Mouse (Mus musculus) thymus, postnatal 25 days (tissue): ENCODE measurements at regions not wholly inside any gene's neighbourhood (a gene's known extent, or its start where the extent isn't known, plus 50 kb on each side); places are given as distances from the start of the nearest gene placed in this dataset.

Source experiments
- DNase-seq: peaks from one replicate; pipeline ENCODE4 v3.0.0; 2022

DNA sequence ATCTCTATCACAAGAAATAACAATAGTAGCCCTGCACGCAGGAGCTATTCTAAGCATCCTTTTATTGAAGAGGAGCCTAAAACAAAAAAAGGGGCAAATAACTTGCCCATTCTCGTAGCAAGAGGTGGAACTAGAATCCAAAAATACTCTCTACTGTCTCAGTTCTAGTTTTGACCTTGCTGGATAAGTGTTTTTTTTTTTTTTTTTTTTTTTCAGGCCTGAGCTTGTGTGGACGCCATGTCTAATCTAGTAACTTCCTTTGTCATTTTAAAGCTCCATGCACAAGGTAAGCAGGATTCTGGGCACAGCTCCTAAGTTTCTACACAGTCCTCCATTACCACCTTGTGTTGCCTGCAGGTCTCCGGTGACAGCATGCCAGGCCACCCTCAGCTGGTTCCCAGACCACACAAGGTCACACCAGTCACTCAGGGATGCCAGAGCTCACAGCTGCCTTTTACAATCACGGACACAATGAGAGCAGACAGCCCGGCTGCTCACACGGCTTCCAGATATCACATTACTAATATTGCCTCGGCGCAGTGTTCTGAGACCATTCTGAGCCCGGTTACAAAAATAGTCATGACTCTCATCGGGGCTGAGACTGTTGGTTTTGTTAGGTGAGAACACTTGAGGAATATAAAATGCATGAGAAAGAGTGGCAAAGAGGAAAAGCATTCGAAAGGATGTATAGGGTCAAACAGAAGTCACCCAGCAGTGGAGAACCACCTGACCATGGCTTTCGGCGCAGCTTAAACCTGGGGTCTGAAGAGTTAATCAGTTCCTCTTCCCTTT is 124.7 kb upstream of the Tank start:
- DNase-seq: no peak

- DNase-seq: no peak
Observed at GRCm38 (mm10) chr2:61452581-61452980, 125.8 kb upstream of the Tank start.

- DNase-seq: no peak
Observed at GRCm38 (mm10) chr2:61450731-61451130, 127.7 kb upstream of the Tank start.

- DNase-seq: no peak
Observed at GRCm38 (mm10) chr2:61436591-61436990, 141.8 kb upstream of the Tank start.

DNA sequence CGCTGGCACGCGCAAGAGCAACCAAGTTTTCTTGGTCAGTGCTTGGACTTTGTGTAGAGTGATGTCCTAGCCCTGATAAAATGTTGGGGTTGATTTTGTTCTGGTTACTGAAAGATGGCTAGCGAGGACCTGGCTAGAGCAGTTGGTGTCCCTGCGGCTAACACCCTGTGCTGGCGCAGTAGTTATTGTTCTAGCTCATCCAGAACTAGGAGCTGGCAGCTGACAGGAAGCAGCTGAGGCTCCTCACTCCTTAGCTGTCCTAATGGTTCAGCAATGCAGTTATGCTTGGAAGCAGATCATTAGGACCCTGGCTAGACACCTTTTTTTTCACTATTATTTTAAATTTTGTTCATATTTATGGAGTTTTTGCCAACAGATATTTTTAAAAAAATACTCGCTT is 170.5 kb upstream of the Tank start:
- DNase-seq: no peak

DNA sequence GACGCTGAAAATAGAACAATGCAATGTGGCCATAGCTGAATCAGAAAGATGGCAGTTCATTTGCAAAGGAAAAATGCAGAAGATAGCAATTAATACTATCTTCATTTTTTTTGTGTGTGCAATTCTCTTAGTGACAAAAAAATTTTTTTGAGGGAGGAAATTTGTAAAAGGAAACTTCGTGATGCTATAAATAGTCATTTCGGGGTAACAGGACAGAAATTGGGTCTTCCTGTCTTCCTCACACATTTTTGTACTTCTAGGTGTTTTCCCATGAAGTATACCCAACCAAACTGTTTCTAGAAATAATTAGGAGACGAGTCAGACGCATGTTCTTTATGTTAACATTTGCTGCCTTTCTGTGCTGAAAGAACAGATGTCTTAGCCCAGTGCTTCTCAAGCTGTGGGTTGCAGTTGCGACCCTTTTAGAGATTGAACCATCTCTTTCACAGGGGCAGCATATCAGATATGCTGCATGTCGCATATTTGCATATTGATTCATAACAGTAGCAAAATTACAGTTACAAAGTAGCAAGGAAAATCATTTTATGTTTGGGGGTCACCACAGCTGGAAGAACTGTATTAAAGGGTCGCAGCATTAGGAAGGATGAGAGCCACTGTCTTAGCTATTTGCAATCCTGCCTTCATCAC is 172.2 kb upstream of the Tank start:
- no peak for DNase-seq

DNA sequence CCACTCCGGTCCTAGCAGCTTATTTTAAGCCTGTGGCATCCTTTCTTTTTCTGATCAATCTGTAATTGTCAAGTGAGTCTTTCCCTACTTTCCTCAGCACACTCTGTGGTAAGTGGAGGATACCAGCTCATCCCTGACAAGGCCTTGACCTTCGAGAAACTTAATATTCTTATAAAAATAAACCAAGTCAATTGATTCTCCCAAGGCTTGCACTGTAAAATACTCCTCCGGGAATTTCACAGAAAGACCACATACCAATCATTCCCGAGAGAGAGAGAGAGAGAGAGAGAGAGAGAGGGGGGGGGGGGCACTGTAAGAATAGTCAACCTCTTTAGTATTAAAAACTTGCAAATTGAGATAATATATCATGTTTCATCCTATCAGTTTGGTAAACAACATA is 173.1 kb upstream of the Tank start:
- no peak for DNase-seq

GRCm38 (mm10) chr2:61402588-61403487 is 175.5 kb upstream of the Tank start:
- no peak for DNase-seq

- peak; percentile 58 for DNase-seq
Observed at GRCm38 (mm10) chr2:61401636-61402587, 176.5 kb upstream of the Tank start.

GRCm38 (mm10) chr2:61398633-61399032 is 179.8 kb upstream of the Tank start:
- no peak for DNase-seq

DNA sequence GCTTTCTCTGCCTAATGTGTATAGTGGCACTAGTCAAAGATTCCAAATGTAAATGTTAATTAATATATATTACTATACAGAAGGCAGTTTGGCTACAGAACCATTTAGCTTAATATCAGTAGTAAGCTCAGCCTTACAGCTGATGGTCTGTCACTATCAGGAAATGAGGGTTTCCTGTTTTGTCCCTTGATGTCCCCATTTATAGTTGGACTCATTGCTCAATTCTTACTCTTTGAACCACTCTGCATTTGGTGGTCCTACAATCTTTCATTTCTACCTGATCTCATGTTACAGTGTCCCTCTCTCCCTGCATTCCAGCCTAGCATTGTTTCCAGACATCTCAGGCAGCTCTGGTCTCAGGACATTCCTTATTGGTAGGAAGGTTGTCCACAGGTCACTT is 188.8 kb upstream of the Tank start:
- DNase-seq: no peak

- DNase-seq: no peak
Observed at GRCm38 (mm10) chr2:61389207-61389606, 189.2 kb upstream of the Tank start.

GRCm38 (mm10) chr2:61387561-61387960 is 190.8 kb upstream of the Tank start:
- no peak for DNase-seq

GRCm38 (mm10) chr2:61386966-61387365 is 191.4 kb upstream of the Tank start:
- DNase-seq: no peak

DNA sequence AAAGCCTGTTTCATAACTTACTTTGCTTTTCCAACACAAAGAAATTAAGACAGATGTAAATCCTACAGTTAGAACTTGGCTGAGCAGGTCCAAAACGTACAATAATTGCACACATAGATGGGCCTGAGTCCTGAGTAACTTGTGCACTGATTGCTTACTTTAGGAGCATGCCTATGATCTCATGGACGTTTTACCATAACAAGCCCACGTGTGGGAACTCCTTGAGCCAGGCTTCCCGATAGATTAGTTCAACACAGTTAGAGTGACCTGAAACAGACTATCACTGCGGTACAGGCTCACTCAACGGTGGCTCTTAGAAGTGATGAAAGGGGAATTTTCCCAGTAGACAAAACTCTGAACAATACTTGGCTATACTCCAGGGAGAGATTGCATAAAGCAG is 193.9 kb upstream of the Tank start:
- no peak for DNase-seq

DNA sequence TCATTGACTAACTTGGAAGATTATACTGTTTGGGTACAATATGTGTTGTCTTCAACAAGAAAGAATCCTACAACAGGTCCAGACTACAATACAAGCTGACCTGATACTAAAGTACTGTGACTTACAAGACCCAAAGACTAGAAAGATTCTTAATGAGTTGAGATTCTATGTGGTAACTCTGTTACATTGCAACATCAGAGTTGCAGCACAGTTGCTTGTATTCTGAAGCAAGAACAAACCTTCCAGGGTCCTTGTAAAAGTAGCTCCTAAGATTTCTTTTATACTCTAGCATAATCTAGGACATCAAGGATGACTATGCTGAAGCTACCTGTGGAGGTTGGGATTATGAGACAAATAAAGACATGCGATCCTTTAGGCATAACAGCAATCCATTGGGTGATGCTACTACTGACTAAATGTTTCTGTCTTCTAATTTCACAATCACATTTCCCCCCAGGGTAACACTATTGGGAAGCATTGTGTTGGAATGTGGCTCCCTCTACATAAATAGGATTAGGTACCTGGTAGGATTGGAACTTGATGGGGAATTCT is 194.6 kb upstream of the Tank start:
- DNase-seq: no peak

- DNase-seq: no peak
Observed at GRCm38 (mm10) chr2:61379076-61379475, 199.3 kb upstream of the Tank start.

DNA sequence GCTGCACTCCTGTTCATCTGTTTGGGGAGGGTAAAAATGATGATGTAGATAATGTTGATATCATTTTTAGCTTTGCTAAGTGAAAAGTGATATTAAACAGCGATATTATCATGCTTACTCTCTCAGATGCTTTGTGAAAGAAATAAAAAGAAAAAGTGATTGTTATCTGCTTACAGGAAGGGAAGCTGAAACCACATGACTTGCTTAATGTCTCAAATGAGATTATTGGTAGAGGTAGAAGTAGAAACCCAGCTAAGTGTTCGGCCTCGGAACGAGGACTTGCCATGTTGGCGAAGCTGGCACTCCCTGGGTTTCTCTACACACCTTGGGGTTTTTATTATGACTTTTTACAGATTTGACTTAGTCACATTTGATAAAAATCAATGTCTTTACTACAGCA is 200.1 kb upstream of the Tank start:
- no peak for DNase-seq

DNA sequence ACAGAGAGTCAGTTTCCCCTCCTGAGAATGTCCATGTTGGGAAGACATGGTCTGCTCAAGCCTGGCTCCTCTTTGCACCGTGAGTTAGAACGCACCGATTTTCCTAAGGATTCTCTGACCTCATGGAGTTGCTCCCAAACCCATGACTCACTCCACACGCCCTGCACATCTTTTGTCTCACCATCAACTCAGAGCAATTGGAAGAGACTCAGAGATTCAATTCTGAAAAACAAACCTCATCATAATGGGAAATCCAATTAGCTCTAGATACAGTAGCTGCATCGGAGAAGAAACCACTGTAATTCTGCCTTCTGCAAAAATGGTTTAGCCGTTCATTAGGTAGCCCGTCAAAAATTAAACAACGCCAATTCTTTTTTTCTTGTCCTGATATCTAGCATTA is 200.6 kb upstream of the Tank start:
- no peak for DNase-seq

- no peak for DNase-seq
Observed at GRCm38 (mm10) chr2:61362606-61363005, 215.8 kb upstream of the Tank start.

GRCm38 (mm10) chr2:61361394-61361793 is 217.0 kb upstream of the Tank start:
- DNase-seq: no peak

DNA sequence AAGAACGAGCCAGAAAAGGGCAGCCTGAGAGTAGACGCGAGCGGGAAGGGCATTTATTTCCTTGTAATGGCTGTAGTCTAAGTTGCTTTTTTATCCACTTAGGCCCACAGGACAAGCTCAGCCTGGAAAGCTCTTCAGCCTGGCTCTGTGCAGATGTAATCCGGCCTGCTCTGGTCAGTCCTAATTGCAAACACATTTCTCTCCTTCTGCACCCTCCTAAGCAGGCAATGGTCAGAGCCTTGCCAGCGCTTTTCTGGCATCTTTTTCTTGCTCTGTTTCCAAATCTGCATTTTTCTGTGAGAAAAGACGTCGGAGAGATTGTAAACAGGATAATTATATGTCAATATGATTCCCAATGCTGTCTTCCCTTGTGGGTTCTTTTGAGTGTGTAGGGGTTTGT is 224.3 kb upstream of the Tank start:
- DNase-seq: no peak
